Mouse (Mus musculus) cerebellum, adult 9-10 months (tissue): ENCODE measurements around the gene Rbp3.
A peak's percentile ranks its signal among the peaks of the same experiment; 100 is the strongest.

Source experiments
- DNase-seq: peaks from one replicate; pipeline ENCODE4 v3.0.0; 2022

The Rbp3 gene

DNA sequence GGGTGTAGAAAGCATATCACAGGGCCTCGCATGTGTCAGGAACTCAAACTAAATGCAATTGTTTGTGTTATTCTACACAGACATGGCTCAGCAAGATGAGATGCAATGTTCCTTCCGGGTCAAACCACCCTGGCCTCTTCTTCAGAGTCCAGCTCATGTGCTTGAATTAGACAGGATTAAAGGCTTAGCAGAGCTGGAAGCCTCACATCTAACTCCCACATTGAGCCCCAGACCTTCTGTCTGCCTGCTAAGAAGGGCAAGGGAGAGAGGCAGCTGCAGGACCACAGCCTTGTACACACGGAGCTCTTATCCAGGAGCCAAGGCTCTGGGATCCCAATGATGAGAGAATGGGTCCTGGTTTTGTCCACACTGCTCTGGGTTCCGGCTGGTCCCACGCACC is at the start of gene Rbp3:
Rbp3 (plus strand) TSS at position 243 of the 400 bp plus-strand sequence.
- no peak for DNase-seq

DNA sequence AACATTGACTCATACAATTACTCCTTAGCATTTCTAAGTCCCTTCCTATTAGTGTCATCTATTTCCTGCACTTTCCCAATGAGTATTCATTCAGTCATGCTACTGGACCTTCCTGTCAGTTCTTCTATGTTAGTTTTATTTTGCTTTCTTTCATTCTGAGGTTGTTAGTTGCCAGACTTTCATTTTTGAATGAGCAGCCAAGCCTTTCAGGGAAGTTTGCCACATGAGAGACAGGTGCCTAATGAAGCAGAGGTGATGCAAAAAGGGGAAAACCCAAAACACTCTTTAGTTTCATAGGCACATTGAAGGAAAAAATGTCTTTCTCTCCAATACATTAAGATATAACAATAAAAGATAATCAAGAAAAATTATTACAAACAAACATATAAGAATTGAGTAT is 49.0 kb upstream of the Rbp3 start:
- DNase-seq, result no peak

DNA sequence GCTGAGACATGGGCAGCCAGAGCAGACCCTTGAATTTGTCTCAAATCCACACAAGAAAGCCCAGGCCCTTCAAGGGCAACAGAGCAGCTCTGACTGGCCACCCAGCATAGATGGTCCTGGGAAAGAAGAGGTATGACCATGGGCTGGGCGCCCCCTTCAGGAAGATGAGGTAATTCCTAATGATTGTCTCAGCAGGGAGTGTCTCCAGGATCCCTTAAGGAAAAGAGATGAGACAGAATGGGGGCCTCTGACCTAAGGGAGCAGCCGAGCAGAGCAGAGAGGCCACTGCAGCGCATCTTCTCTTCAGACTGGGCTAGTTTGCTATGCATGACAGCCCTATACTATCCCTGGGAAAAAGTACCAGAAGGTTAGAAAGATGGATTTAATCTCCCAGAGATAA is 40.1 kb upstream of the Rbp3 start:
- no peak for DNase-seq

DNA sequence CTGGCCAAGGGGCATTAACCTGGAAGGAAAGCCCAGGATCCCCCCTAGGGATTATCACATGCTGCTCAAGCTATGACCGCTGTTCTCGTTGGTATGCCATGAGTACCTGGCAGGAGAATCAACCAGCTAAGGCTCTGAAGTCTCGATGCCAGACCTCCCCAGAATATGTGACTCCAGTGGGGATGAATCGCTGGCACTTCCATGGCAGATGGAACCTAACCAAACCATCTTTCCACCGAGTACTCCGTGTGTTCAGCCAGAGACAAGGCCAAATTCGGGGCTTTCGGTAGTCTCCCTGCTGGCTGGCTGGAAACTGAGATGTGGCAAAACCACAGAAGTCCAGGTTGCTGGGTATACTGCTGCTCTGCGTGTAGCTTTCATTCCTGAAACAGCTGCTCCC is 39.6 kb upstream of the Rbp3 start:
- DNase-seq, result no peak

DNA sequence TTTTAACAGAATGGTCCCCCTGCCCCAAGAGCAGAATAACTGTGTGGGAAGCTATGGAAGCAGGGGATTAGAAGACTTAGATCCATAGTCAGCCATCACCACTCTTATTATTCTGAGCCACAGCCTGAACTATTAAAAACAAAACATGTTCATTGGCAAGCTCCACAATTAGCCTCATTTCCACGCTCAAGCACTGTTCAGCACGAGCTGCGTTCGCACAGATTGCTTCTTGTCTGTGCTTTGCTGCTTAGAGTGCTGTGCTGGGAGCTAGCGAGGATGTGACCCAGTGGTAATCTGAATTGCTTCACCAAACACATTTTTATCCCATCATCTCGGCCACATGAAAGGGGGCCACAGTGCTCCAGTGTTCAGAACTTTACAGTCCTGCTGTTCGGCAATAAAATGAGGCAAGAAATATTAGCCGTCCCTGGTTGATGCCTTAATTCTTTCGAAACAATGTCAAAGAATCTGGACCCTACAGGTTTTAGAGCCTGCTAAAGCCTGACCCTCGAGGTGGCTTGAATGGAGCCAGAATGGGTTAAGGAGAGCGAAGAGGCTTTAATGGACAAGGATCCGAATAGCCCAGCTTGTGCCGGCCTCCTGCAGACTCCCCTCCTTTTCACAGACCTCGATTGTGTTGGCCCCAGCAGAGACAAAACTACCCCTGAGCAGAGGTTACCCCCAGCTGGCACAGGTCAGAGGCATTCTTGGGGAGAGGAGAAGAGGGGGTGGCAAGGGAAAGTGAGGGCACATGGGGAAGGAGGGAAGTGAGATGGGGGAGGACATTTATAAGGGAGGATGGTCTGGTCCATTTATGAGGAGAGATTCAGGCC is 32.9 kb upstream of the Rbp3 start:
- DNase-seq, result no peak

DNA sequence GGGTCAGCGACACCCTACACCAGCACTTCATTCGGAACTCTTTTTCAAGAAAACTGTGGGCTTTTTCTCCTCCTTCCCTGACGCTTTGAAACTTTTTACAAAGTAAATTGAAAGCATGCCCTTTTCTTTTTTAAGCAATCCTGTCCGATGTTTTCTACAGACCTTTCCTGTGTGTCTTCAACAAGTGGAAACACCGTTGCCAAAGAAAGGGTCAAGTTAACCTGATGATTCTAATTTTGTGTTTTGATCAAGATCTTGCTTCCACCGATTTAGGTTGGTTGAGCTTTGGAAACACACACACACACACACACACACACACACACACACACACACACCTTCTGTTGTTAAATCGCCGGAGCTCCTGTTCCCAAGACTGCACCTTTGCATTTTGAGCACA is 31.0 kb upstream of the Rbp3 start:
- DNase-seq, result no peak

DNA sequence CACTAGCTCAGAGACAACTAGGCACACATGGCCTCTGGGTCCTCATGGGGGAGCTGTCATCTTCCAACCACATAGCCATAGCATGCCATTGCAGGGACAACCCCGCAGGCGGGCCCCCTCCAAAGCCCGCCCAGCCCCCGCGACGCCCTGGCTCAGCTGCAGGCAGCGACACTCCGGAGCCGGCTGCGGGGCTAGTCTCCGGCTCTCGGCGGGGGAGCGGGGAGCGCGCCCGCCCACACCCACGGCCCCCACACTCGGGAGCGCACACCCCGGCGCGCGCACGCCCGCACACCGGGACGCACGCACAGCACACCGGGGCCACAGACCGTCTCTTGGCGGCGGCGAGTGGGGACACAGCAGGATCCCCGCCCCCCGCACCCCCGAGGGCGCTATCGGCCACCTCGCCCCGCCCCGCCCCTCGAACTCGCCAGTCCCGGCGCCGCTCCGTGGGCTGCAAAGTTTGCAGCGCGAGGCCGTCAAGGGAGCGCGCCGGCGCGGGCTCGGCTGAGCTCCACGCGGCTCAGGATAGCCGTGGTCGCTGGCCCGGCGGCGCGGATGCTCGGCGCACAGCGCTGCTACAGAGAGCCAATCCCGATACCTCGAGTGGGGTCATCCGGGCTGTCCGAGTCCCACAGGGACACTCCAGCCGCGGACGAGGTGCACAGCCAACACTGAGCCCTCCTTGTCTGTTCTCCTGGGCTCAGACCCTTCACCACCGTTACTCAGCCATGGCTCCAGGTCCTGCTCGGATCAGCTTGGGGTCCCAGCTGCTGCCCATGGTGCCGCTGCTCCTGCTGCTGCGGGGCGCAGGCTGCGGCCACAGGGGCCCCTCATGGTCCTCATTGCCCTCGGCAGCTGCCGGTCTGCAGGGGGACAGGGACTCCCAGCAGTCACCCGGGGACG is 30.4 kb upstream of the Rbp3 start, which contains the start of gene Gdf10:
Gdf10 (plus strand) TSS at position 420 of the 903 bp plus-strand sequence.
- no peak for DNase-seq

DNA sequence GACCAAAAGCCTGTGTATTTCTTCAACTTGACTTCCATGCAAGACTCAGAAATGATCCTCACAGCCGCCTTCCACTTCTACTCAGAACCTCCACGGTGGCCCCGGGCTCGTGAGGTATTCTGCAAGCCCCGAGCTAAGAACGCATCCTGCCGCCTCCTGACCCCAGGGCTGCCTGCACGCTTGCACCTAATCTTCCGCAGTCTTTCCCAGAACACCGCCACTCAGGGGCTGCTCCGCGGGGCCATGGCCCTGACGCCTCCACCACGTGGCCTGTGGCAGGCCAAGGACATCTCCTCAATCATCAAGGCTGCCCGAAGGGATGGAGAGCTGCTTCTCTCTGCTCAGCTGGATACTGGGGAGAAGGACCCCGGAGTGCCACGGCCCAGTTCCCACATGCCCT is 21.9 kb upstream of the Rbp3 start:
- no peak for DNase-seq

DNA sequence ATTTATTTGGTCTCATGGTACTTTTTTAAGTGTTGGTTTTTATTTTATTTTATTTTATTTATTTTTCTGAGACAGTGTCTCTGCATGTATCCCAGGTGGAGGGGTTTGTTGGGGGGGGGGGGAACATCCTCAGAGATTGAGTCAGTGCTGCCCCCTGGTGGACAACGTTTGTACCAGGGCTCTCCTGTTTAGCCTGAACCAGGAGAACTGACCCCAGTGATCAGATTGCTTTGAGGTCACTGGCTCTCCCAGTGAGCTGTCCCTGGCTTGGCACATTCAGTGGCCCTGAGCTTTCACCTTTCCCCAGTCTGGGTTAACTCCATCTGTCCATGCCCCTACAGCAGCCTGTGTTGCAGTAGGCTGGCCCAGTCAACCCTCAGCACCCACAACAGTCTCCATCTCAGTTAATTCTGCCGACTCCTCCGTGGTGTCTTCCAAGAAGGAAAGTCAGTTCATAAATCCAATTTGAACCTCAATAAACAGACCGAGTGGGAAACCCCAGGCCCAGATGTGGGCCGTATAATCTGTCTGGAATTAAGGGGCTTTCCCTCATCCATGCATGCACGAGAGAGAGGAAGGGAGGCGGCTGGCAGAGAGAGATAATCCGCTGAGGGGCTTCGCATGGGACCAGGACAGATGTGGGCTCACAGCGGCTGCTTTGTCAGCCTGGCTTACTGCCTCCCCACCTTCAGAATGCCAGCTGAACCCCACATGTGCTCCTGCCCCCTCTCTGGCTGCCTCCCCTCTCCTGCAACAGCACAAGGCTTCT is 20.7 kb upstream of the Rbp3 start:
- peak; percentile 45 for DNase-seq

DNA sequence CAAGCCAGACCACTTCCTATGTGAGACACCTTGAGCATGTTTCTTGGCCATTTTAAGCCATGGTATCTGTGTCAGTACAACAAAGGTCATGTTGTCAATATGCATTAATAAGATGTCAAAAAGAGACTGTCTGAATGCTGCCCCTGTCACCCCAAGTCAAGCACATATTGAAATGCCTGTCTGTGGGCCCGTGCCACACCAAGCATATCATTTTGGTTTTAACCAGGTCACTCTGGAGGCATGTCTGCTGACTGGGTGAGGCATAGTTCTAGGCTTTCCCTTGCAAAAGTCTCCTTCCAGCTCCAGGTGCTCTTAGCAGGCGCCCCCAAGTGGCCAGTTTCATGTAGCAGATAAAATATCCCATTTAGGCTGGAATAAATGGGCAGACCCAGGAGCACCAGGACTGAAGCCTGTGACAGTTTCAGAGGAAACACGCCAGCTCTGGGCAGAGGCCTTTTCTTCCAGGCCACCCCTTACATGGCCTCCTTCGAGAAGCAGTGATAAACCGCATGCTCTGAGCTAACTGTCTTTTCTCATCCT is 20.0 kb upstream of the Rbp3 start:
- DNase-seq, result peak; percentile 41

DNA sequence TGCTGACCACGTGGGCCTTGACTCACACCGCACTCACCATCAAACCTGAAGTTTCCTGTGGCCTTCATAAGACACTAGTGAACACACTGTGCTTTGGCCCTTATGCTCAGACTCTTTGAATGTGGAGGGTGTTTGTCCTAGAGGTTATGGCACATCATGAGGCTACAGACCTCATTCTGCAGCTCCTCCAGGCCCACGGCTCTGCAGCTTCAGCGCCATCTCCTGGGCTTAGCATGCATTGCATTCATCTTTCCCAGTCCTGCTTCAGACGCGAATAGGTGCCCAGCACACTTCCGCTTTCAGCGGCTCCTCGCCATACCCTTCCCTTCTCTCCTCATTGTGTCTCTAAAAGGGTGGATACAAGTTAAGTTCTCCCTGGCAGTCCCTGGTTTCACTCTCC is 14.7 kb upstream of the Rbp3 start:
- peak; percentile 68 for DNase-seq

DNA sequence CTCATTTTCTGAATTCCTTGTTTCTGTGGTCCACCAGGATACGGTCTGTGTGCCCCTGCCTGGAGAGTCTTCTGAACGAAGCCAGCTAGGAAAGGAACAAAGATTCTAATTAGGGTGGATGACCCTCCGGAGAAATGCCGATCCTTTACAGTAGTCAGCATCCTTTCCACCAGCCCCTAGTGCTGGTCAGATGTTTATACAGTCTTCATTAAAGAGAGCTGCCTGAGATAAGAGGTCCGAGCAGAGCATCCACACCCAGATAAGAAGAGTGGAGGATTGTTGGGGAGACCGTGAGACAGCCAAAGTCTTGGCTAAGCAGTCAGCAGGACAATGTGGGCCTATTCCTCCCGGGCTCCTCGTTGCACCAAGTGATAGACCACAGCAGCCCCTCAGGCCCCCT is 13.1 kb upstream of the Rbp3 start, which contains the start of gene Gdf2:
Gdf2 (plus strand) TSS at position 301 of the 400 bp plus-strand sequence.
- no peak for DNase-seq

DNA sequence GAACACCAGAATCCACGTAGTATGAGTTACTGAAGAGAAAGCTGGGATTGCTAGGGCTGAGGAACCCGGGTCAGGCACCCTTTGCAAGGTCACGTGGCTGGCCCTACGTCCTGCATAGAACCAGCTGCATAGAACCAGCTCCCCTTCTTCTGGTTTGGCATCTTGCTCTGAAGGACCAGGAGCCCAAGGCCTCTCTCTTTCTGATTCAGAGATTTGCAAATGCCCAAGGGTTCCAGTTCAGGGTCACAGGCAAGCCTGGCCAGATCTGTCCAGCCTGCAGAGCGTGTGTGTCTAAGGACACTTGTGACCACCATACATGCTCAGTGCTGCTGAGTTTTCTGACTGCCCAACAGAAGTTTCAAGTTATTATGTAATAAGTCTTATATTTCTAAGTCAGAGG is 11.6 kb upstream of the Rbp3 start:
- DNase-seq, result no peak

DNA sequence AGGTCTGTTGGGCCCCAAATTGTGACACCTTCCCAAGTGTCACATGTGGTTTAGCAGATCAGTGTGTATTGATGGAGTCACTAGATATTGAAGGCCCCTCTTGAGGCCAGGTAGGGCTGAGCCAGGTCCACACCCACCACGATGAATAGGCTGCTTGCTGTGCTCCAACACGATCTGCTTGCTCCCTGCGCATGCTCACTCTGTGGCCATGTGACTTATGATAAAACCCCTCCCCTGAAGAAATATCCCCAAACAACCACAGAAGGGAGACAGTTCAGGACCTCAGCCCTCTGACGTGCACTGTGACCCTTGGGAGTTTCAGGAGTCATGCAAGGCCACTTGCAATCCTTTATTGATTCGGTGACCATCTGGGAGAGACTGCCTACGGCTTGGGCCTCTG is 7.7 kb upstream of the Rbp3 start:
- no peak for DNase-seq

DNA sequence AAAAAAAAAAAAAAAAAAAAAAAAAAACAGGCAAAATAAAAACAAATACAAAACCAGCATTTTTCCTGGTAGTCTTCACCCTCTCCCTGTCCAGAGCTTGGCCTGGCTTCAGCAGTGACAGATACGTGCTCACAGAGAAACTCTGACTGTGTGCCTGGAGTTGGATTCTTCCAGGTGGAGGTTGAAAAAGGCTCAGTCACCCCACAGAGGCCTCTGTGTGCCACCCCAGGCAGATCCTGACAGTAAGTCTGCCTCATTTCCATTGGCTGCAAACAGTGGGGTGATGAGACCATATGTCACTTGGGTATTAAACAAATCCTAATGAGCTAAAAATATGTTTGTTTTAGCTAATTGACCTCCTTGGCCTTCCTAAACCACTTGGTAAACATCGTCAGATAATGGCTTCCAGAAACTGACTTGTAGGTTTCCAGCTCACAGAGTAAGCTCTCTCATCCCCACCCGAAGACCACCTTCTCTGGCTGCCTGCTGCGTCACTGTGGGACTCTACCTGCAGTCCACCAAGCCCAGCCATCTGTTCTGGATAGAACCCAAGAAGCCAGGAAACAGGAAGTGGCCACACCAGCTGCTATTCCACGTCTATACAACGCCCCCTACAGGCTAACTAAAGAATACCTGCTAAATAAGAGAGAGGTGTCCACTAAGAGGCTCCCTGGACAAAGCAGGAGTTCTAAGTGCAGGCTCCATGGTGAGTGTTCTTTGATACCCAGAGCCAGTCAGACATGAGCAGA is 1.4 kb upstream of the Rbp3 start:
- DNase-seq, result peak; percentile 69

DNA sequence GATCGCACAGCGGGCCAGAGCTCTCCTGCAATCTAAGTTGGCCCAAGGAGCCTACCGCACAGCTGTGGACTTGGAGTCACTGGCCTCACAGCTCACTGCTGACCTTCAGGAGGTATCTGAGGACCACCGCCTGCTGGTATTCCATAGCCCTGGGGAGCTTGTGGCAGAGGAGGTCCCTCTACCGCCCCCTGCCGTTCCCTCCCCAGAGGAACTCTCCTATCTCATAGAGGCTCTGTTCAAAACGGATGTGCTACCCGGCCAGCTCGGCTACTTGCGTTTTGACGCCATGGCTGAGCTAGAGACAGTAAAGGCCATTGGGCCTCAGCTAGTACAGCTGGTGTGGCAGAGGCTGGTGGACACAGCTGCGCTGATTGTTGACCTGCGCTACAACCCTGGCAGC is 2.3 kb downstream of the Rbp3 start:
- no peak for DNase-seq

DNA sequence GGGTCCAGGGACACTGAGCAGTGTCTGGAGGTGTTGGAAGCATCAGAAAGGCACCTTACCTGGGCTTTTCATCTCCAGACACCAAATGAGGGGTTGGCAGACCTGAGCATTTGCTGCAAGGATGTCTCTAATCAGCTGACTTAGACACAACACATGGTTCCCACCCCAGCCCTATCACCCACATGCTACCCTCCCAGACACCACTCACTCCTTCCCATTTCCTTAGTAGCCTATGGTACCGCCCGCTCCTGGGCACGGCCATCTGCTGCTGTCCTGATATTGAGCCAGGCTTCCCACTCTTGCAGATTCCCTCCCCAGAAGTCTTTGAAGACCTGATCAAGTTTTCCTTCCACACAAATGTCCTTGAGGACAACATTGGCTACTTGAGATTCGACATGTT is 4.4 kb downstream of the Rbp3 start:
- no peak for DNase-seq

DNA sequence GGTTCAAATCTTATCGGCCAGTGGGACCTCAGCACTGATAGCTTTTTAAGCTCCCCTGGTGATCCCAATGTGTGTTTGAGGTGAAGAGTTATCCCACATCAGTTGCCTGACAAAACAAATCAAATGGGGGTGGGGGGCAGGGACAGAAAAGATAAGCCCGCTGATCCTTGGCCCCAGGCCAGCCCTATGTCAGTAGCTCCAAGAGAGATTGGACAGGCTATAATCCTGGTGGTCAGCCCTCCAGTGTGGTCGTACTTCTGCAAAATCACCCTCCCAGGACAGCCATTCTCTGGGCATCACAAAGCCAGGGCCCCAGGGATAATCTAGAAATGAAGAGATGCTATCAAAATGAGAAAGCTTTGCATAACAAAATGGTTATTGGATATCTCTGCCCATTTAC is 5.0 kb downstream of the Rbp3 start:
- DNase-seq, result no peak

DNA sequence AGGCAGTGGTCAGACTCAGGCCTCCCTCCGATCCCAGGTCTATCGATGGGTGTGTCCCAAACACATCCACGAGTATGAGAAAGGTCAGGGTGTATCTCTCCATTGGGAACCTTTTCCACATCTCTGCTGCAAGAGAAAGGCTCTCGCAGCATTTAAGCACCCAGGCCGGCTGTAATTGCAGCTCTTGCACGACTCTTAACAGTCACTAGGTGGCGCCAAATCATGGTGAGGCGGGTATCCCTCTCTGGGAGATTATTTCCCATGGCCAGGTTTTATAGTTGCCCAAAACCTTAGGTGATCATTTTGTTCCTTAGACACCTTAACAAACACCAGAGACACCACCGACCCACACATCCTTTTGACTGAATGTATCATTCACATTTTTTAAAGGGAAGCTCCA is 5.5 kb downstream of the Rbp3 start:
- DNase-seq, result peak; percentile 74

DNA sequence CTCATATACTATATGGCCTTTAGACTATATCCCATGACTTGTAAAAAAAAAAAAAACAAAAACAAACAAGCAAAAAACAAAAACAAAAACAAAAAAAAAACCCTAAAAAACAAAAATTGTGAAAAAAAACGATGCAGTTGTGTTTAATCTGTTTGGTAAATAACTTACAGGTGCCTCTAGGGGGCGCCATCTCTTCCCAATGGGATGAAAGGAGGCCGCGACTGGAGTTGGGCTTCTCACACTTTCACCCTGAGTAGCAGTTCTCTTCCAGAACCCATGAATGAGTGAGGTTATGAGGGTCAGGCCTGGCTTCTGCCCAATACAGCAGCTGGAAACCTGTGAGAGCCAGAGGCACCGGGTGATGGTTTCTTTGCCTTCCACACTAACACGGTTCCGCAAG is 11.9 kb downstream of the Rbp3 start:
- no peak for DNase-seq

DNA sequence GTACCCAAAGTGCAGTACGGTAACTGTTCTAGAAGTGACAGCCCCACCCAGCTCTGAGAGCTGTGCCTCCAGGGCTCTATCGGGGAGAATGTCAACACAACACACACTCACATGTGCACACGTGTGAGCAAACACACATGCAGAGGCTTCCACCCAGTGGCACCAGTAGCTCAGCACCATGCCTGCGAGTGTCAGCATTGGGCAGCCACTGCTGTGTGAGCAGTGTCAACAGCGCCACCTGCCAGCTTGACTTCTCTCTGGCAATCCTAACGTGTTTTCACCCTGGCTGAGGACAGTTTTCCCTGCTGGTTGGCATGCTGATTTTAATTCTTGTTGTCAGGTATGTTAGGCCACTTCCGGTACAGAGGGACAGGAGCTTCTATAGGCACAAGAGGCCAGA is 18.9 kb downstream of the Rbp3 start:
- no peak for DNase-seq

DNA sequence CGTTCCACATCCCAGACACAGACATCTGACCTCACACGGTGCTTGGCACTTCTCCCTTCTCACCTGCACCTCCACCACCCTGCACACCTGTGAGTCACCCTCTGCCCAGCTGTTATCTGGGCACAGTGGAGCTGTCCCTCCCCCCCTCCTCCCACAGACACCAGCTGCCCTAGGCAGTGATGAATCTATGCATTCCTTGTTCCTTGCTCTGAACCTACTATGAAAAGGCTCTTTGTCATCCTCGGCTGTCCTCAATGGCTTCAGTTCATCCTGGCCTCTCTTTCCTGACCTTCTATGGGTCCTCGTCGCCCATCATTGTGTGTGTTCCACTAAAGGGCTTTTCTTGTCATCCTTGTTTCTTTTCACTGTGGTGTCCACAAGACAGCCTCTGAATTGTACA is 20.9 kb downstream of the Rbp3 start:
- no peak for DNase-seq
